Mouse (Mus musculus) B cell, adult 62 days (primary cell): Measurements from ENCODE around the gene Nme7. TPM values are rescaled to one million over a fixed set of nuclear protein-coding genes. Genes with fewer than 3 reads are reported as not detected.

Source experiments
- total RNA-seq: library from RNA; stranded (reverse); gene quantifications from 4 replicates; pipeline ENCODE4 v1.2.4, GENCODE M21; 2023

The Nme7 gene
- total RNA-seq, result 7.0 to 10.7 TPM (median 8.8 TPM) in 4 replicates

DNA sequence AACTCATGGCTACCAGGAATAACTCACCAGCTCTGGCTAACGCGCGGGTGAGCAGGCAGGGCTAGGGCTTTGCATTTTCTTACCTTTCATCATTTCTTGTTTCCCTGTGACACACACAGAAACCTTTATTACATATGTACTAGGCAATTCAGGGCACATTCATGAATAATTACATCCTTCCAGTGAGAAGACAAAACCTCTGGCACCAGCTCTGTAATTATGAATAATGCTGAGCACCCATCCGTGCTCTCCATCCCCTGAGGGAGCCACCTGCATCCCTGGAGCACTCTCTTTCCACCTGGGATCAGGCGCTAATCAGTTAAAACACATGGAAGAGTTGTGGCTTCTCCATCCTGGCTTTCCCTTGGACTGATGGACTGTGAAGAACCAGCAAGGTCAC is at the start of gene Nme7:
Gene Nme7 (plus strand): TSS at position 301 of the 400 bp plus-strand sequence.

DNA sequence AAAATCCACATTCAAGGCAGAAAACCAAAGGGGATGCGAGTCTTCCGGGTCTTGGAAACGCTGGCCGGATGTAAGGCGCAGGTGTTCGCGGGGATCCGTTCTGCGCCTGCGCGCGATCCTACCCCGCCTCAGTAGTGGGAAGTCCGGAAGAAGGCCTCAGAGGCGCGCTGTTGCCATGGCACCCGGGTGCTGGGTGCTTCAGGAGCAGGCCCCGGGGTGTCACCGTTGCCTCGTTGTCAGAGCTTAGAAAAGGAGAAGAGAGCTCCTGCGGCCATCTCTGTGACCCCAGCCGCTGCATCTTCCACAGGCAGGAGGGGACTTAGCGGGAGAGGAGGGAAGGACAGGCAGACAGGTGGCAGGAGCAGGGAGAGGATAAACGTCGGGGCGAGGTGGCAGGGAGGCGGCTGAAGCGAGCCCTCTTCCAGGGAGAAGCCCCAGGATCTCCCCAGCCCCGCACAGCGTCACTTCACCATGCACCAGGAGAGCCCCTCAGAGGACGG is 28.4 kb upstream of the Nme7 start, which contains the start of gene Ccdc181:
Gene Ccdc181 (plus strand): TSS at position 131 of the 500 bp plus-strand sequence.

DNA sequence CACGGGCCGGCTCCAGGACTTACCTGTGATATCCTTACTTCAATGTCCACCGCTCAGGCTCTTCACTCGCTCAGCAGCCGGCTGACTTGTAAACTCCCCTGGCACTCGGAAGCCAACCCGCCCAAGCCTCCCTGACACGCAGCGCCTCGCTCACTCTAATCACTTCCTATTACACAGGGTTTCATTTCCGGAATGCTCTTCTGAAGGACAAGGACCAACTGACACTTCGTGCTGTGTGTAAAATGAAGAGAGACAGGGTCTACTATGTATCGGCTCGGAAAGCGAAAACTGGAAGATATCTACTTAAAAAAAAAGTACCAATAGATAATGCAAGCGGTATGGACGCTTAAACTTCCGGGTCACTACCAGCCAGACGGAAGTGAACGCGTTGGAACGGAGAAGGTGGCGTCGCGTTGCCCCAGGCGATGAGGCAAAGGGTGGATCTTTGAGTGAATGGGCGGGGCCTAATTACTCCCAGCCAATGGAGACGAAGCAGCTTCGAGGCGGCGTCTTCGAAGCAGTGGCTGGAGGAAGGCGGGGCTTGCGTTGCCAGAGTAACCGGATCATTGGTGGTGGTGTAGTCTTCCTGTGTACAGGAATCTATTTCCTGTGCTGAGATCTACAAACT is 3.3 kb downstream of the Nme7 start, which contains the start of gene Blzf1:
Gene Blzf1 (minus strand): TSS at position 366 of the 628 bp plus-strand sequence.

GRCm38 (mm10) chr1:164458245-164458613 is 154.3 kb downstream of the Nme7 start, which contains the start of gene Atp1b1:
TSS of gene Atp1b1 (minus strand) at chr1:164458355.

Other genes with a start within 250 kb of the Nme7 start
- gene Sell, start 242.1 kb upstream of the Nme7 start, total RNA-seq, result 564 to 577 TPM (median 571 TPM) in 4 replicates
- gene Selp, start 188.9 kb upstream of the Nme7 start, total RNA-seq, result 0.72 to 1.8 TPM (median 1.4 TPM) in 4 replicates
- 0.37 to 0.61 TPM (median 0.46 TPM) in 4 replicates for gene F5, start 152.3 kb upstream of the Nme7 start, total RNA-seq
- gene Slc19a2, start 55.1 kb upstream of the Nme7 start, total RNA-seq, result 5.6 to 10.3 TPM (median 8.2 TPM) in 4 replicates
- 6.0 to 8.0 TPM (median 7.2 TPM) in 4 replicates for gene Ccdc181, start 28.5 kb upstream of the Nme7 start, total RNA-seq
- 17.8 to 22.9 TPM (median 20.8 TPM) in 4 replicates for gene Blzf1, start 3.4 kb downstream of the Nme7 start, total RNA-seq
- 10.3 to 15.2 TPM (median 13.8 TPM) in 4 replicates for gene Atp1b1, start 154.2 kb downstream of the Nme7 start, total RNA-seq